Mouse (Mus musculus) testis, adult 2 months (tissue): ENCODE data around the gene Cd200r4.

Experiments
- CTCF ChIP-seq: fragments of 200-500 bp; IDR thresholded peaks from 2 replicates; pipeline ENCODE4 v1.5.1; 2012; ENCODE audit warnings: low read depth, mild to moderate bottlenecking, inconsistent platforms, low read length, moderate library complexity; ENCODE audit not compliant: control insufficient read depth, insufficient read depth, insufficient replicate concordance
- POLR2A ChIP-seq: fragments of 200-500 bp; IDR thresholded peaks from 2 replicates; pipeline ENCODE4 v1.6.1; 2012; ENCODE audit warnings: low read depth, mild to moderate bottlenecking, inconsistent platforms, low read length, moderate library complexity; ENCODE audit not compliant: control insufficient read depth

- no peak for TF ChIP-seq POLR2A
- no peak for TF ChIP-seq CTCF
These were observed 32.0 kb upstream of the Cd200r4 start for GRCm38 (mm10) chr16:44779494-44779893.
